Mouse (Mus musculus): Measurements from ENCODE around the gene Fam102a. TPM values are rescaled to one million over a fixed set of nuclear protein-coding genes. Genes with fewer than 3 reads are reported as not detected.
A peak's percentile ranks its signal among the peaks of the same experiment; 100 is the strongest.
"Not testable (repeated sequence)": the region's sequence is repeated elsewhere in the genome, so short reads cannot be mapped to it uniquely, and the experiment has no call there.

The Fam102a gene
- polyA plus RNA-seq (2015; fragmentation: Nextera tagmentation; extraction: Ambion mirVana) = 7.3 TPM in 2 replicates

DNA sequence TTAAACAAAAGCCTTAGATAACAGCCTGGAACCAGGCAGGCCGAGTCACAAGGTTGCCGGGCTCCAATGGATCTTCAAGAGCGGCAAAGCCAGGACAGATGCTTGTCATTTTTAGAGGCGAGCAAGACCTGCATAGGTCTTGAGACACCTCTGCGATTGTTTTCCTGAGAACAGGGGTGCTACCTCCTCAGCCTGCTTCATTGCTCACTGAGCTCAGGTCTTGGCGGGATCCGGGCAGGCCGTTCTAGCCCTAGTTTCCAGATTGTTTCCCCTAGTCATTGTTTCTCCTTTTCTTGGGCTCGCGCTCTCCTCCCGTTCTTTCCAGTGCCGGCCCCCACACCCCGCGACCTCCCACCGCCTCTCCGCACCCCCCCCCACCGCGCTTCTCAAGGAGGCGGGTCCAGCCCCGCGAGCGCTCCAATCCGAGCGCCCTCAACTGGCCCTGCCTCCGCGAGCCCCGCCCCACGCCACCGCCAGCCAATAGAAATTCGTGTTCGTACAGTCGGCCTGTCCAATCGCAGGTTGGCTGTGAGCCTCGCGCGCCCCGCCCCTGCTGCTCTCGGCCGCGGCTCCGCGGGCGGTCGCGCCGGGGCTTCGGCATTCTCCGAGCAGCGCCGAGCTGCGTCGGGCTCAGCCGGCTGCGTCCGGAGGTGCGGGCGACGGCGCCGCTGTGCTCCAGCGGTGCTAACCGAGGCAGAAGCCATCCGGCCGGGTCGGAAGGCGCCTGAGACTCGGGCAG, at the start of gene Fam102a:
Gene Fam102a (plus strand): TSS at position 600 of the 739 bp plus-strand sequence.
- Histone ChIP-seq H3K4me2 (peak within 1 kb of the TSS; percentile 72), H3K27me3 (replicated peaks) (no peaks in the 10 kb centered on the region), H3K36me3 (replicated peaks) (no peaks in the 10 kb centered on the region), H3K9me3 (no peaks in the 10 kb centered on the region), H3K27ac (peak within 1 kb of the TSS; percentile 93), H3K4me1 (peaks cover 52% of the 10 kb centered on the region), H3K9ac (peak within 1 kb of the TSS; percentile 78), H3K4me3 (peak within 1 kb of the TSS; percentile 89)
- under 1% methylated on average over 65 of the region's 67 CpGs for WGBS
- peak; percentile 96 for ATAC-seq (replicated peaks)

DNA sequence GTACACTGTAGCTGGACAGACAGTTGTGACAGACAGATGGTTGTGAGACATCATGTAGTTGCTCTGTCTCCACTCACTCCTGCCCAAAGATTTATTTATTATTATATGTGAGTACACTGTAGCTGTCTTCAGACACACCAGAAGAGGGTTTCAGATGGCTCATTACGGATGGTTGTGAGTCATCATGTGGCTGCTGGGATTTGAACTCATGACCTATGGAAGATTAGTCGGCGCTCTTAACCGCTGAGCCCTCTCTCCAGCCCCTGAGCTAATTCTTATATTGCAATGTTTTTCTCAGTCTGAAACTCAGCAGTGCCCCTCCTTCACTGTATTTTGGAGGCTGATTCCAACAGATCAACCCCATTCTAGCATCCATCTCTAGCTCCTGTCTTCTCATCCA, 49.4 kb upstream of the Fam102a start:
- no peaks in the 10 kb centered on the region for H3K36me3 ChIP-seq (replicated peaks)
- no peaks in the 10 kb centered on the region for H3K9me3 ChIP-seq
- H3K9ac ChIP-seq = no peak overlapping the region
- no peak overlapping the region for H3K27ac ChIP-seq
- H3K27me3 ChIP-seq (replicated peaks) = no peaks in the 10 kb centered on the region
- H3K4me3 ChIP-seq = no peak overlapping the region
- H3K4me2 ChIP-seq = no peak overlapping the region
- H3K4me1 ChIP-seq = no peaks in the 10 kb centered on the region
- ATAC-seq (replicated peaks) = no peak
- 88% methylated on average over 4 of the region's 4 CpGs for WGBS

- Histone ChIP-seq H3K9ac (no peak overlapping the region), H3K4me1 (no peaks in the 10 kb centered on the region), H3K4me3 (no peak overlapping the region), H3K36me3 (replicated peaks) (no peaks in the 10 kb centered on the region), H3K4me2 (no peak overlapping the region), H3K27me3 (replicated peaks) (no peaks in the 10 kb centered on the region), H3K9me3 (no peaks in the 10 kb centered on the region), H3K27ac (no peak overlapping the region)
- no peak for ATAC-seq (replicated peaks)
- 91% methylated on average over 9 of the region's 9 CpGs for WGBS
Observed at GRCm38 (mm10) chr2:32486155-32486554, 49.0 kb upstream of the Fam102a start.

GRCm38 (mm10) chr2:32487124-32487623, 48.0 kb upstream of the Fam102a start:
- no peaks in the 10 kb centered on the region for H3K36me3 ChIP-seq (replicated peaks)
- H3K9me3 ChIP-seq = no peaks in the 10 kb centered on the region
- no peak overlapping the region for H3K4me2 ChIP-seq
- 6% methylated on average over 6 of the region's 6 CpGs for WGBS
- ATAC-seq (replicated peaks) = peak; percentile 54; the same call in 1 of the 2 replicates
- no peaks in the 10 kb centered on the region for H3K27me3 ChIP-seq (replicated peaks)
- no peak overlapping the region for H3K4me3 ChIP-seq
- H3K4me1 ChIP-seq = no peaks in the 10 kb centered on the region
- no peak overlapping the region for H3K27ac ChIP-seq
- H3K9ac ChIP-seq = no peak overlapping the region

DNA sequence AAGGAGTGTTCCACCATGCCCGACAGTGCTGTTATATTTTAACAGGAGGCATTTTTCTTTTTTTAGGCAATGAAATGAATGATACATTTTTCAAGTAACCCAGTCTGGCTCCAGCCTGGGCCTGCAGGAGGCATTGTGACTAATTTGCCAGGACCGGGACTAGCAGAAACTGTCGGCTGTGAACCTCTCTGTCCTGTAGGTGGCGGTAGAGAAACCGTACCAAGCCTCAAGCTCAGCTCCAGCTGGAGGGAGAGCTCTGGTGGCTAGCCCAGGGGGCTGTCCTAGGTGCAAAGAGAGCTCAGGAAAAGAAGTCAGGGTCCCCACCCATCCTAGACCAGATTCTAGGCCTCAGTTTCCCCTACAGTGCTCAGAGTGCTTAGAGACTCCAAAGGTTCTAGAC, 46.5 kb upstream of the Fam102a start:
- no peak overlapping the region for H3K9ac ChIP-seq
- no peaks in the 10 kb centered on the region for H3K9me3 ChIP-seq
- no peak; the same call in 1 of the 2 replicates for ATAC-seq (replicated peaks)
- no peaks in the 10 kb centered on the region for H3K36me3 ChIP-seq (replicated peaks)
- 2% methylated on average over 5 of the region's 5 CpGs for WGBS
- no peaks in the 10 kb centered on the region for H3K4me1 ChIP-seq
- no peak overlapping the region for H3K4me2 ChIP-seq
- H3K27ac ChIP-seq = no peak overlapping the region
- H3K27me3 ChIP-seq (replicated peaks) = no peaks in the 10 kb centered on the region
- H3K4me3 ChIP-seq = no peak overlapping the region

GRCm38 (mm10) chr2:32490730-32491129, 44.4 kb upstream of the Fam102a start:
- not testable (repeated sequence) for ATAC-seq (replicated peaks); H3K9me3 ChIP-seq; H3K4me1 ChIP-seq; H3K4me3 ChIP-seq; H3K9ac ChIP-seq; H3K27me3 ChIP-seq (replicated peaks); H3K4me2 ChIP-seq; H3K27ac ChIP-seq; H3K36me3 ChIP-seq (replicated peaks)

GRCm38 (mm10) chr2:32492661-32493060, 42.5 kb upstream of the Fam102a start:
- no peak overlapping the region for H3K27ac ChIP-seq
- no peak for ATAC-seq (replicated peaks)
- no peaks in the 10 kb centered on the region for H3K9me3 ChIP-seq
- WGBS = 83% methylated on average over 2 of the region's 2 CpGs
- H3K4me1 ChIP-seq = no peaks in the 10 kb centered on the region
- H3K4me2 ChIP-seq = no peak overlapping the region
- H3K9ac ChIP-seq = no peak overlapping the region
- no peak overlapping the region for H3K4me3 ChIP-seq
- H3K36me3 ChIP-seq (replicated peaks) = no peaks in the 10 kb centered on the region
- H3K27me3 ChIP-seq (replicated peaks) = no peaks in the 10 kb centered on the region

DNA sequence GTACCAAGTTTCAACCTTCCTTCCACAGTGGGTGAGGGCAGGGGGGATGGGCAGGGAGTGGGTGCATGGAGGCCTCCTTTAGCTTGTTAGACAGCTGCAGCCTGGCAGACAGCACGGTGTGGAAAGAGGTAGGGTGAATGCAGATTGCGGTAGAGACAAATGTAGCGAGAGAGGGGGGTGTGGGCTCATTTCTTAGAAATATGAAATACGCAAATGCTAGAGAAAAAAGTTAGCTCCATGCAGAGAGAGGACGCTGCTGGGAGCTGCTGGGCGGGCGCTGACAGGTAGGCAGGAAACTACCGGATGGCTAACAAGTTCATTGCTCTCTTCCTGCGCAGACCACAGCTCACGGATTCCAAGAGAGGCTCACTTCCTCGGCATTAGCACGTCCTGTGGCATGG, 41.8 kb upstream of the Fam102a start:
- ATAC-seq (replicated peaks) = no peak

DNA sequence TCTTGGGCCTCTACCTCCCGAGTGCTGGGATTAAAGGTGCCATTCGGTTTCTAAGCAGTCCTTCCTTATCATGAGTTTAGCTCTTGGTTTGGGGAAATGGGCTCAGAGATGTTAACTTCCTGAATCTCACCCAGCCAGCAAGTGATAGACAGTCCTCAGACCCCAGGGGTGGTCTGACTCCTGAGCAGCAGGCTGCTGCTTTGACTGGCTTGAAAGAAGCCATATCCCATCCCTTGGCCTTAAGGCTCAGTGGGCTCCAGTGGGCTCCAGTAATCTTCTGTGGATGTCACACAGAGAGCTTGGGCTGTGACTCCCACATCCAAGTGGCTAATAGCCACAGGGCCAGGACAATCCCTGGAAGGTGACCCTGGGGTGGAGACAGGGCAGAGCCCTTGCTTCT, 40.6 kb upstream of the Fam102a start:
- Histone ChIP-seq H3K9me3 (no peaks in the 10 kb centered on the region), H3K4me3 (no peak overlapping the region), H3K4me2 (no peak overlapping the region), H3K27ac (no peak overlapping the region), H3K27me3 (replicated peaks) (no peaks in the 10 kb centered on the region), H3K36me3 (replicated peaks) (no peaks in the 10 kb centered on the region), H3K9ac (no peak overlapping the region), H3K4me1 (no peaks in the 10 kb centered on the region)
- ATAC-seq (replicated peaks) = no peak
- 58% methylated on average over 2 of the region's 2 CpGs for WGBS

More for the DNA sequence above, 41.8 kb upstream of the Fam102a start:
- H3K9me3 ChIP-seq = no peaks in the 10 kb centered on the region
- H3K9ac ChIP-seq = no peak overlapping the region
- H3K4me1 ChIP-seq = no peaks in the 10 kb centered on the region
- no peak overlapping the region for H3K4me3 ChIP-seq
- H3K27me3 ChIP-seq (replicated peaks) = no peaks in the 10 kb centered on the region
- H3K36me3 ChIP-seq (replicated peaks) = no peaks in the 10 kb centered on the region
- no peak overlapping the region for H3K27ac ChIP-seq
- no peak overlapping the region for H3K4me2 ChIP-seq
- 83% methylated on average over 12 of the region's 12 CpGs for WGBS

GRCm38 (mm10) chr2:32495185-32495726, 39.9 kb upstream of the Fam102a start:
- Histone ChIP-seq H3K27ac (no peak overlapping the region), H3K4me3 (no peak overlapping the region), H3K4me2 (no peak overlapping the region), H3K4me1 (no peaks in the 10 kb centered on the region), H3K9me3 (no peaks in the 10 kb centered on the region), H3K36me3 (replicated peaks) (no peaks in the 10 kb centered on the region), H3K27me3 (replicated peaks) (no peaks in the 10 kb centered on the region), H3K9ac (no peak overlapping the region)
- WGBS = 83% methylated on average over 20 of the region's 20 CpGs
- ATAC-seq (replicated peaks) = no peak

- Histone ChIP-seq H3K27me3 (replicated peaks) (no peaks in the 10 kb centered on the region), H3K9me3 (no peaks in the 10 kb centered on the region), H3K27ac (no peak overlapping the region), H3K4me3 (no peak overlapping the region), H3K9ac (no peak overlapping the region), H3K4me1 (no peaks in the 10 kb centered on the region), H3K36me3 (replicated peaks) (no peaks in the 10 kb centered on the region), H3K4me2 (no peak overlapping the region)
- WGBS = 69% methylated on average over 5 of the region's 5 CpGs
- ATAC-seq (replicated peaks) = no peak
Observed at GRCm38 (mm10) chr2:32496190-32496589, 38.9 kb upstream of the Fam102a start.

DNA sequence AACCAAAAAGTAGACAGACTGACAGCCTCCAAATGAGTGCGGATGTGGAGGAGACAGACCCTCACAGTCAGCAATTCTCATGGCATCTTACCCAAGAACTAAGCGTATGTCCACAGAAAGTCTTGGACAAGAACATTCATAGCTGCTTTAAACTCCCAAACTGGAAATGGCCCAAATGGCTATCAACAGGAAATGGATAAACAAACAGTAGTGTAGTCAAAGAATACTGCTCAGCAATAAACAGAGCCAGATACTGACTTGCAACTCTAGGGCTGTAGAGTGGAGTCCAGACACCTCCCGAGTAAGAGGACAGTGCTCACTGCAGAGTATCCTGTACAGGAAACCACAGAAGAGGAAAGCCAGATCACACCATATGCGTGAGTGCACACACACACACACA, 35.8 kb upstream of the Fam102a start:
- ATAC-seq (replicated peaks) = no peak
- H3K4me2 ChIP-seq = no peak overlapping the region
- 89% methylated on average over 4 of the region's 4 CpGs for WGBS
- H3K27ac ChIP-seq = no peak overlapping the region
- no peak overlapping the region for H3K4me3 ChIP-seq
- H3K36me3 ChIP-seq (replicated peaks) = no peaks in the 10 kb centered on the region
- H3K27me3 ChIP-seq (replicated peaks) = no peaks in the 10 kb centered on the region
- H3K9ac ChIP-seq = no peak overlapping the region
- H3K4me1 ChIP-seq = no peaks in the 10 kb centered on the region
- H3K9me3 ChIP-seq = no peaks in the 10 kb centered on the region

DNA sequence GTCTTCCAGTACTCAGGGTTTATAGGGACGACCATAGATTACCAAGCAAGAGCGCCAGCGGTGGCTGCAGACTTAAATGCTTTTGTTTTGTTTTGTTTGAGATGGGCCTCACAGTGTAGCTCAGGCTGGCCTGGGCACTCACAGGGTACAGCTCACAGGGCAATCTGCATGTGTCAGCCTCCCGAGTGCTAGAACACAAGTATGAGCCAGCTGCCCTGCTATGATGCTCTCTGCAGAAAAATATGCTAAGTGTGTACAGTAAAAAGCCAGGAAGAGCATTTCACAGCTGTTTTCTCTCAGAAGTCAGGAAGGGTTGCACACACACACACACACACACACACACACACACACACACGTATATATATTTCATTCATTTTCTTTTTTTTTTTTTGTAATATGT, 34.7 kb upstream of the Fam102a start:
- Histone ChIP-seq H3K9ac (no peak overlapping the region), H3K4me3 (no peak overlapping the region), H3K9me3 (no peaks in the 10 kb centered on the region), H3K4me2 (no peak overlapping the region), H3K27me3 (replicated peaks) (no peaks in the 10 kb centered on the region), H3K36me3 (replicated peaks) (no peaks in the 10 kb centered on the region), H3K27ac (no peak overlapping the region), H3K4me1 (no peaks in the 10 kb centered on the region)
- WGBS = 69% methylated on average over 5 of the region's 5 CpGs
- no peak for ATAC-seq (replicated peaks)
